Mouse (Mus musculus) neural tube, embryonic 11.5 days (tissue): ENCODE measurements around the gene Wsb2. TPM values are rescaled to one million over a fixed set of nuclear protein-coding genes. Genes with fewer than 3 reads are reported as not detected.
"Not testable (repeated sequence)": the region's sequence is repeated elsewhere in the genome, so short reads cannot be mapped to it uniquely, and the experiment has no call there.

ENCODE experiments used
- ATAC-seq: fragments of 200-750 bp; cut with Nextera tagmentation; 2 replicates; pipeline ENCODE4 v1.8.0; 2017; ENCODE audit warnings: moderate number of reproducible peaks, mild to moderate bottlenecking, moderate TSS enrichment, moderate library complexity; ENCODE audit not compliant: insufficient read depth, low FRiP score, low TSS enrichment
- DNase-seq: peaks from one replicate; pipeline ENCODE4 v3.0.0-alpha.2; 2015; ENCODE audit warnings: low spot score
- H3K27ac ChIP-seq: fragments of 300-500 bp; sonication (generic); 2 replicates; pipeline ENCODE4 v1.5.1; 2014; ENCODE audit warnings: low read depth, mild to moderate bottlenecking, low read length
- H3K27me3 ChIP-seq: fragments of 300-500 bp; sonication (generic); 2 replicates; pipeline ENCODE4 v1.6.1; 2014; ENCODE audit warnings: mild to moderate bottlenecking, low read length, mixed read lengths; ENCODE audit not compliant: control insufficient read depth, insufficient read depth
- H3K36me3 ChIP-seq: fragments of 300-500 bp; sonication (generic); 2 replicates; pipeline ENCODE4 v1.6.1; 2014; ENCODE audit warnings: mild to moderate bottlenecking, low read length, moderate library complexity, mixed read lengths; ENCODE audit not compliant: control insufficient read depth, insufficient read depth
- H3K4me1 ChIP-seq: fragments of 300-500 bp; sonication (generic); 2 replicates; pipeline ENCODE4 v1.6.1; 2014; ENCODE audit warnings: low read length, mixed read lengths; ENCODE audit not compliant: control insufficient read depth, insufficient read depth
- H3K4me2 ChIP-seq: fragments of 300-500 bp; sonication (generic); 2 replicates; pipeline ENCODE4 v1.6.1; 2014; ENCODE audit warnings: low read depth, mild to moderate bottlenecking, moderate library complexity
- H3K4me3 ChIP-seq: fragments of 300-500 bp; sonication (generic); 2 replicates; pipeline ENCODE4 v1.5.1; 2014; ENCODE audit warnings: low read depth, low read length
- H3K9ac ChIP-seq: fragments of 300-500 bp; sonication (generic); 2 replicates; pipeline ENCODE4 v1.6.1; 2014; ENCODE audit warnings: mild to moderate bottlenecking, low read length
- H3K9me3 ChIP-seq: fragments of 300-500 bp; sonication (generic); 2 replicates; pipeline ENCODE4 v1.6.1; 2016; ENCODE audit warnings: low read length; ENCODE audit not compliant: control insufficient read depth
- WGBS: fragments of 180-500 bp; shearing (Covaris S2); extraction: QIAGEN DNeasy Blood & Tissue Kit; methylation state at CpG from one replicate; pipeline ENCODE4 v1.1.7; 2014; 5-methylcytosine and 5-hydroxymethylcytosine counted together
- polyA plus RNA-seq: library from polyadenylated mRNA; unstranded; fragments of >200 nt; fragmentation: Nextera tagmentation; extraction: Ambion mirVana; gene quantifications from 2 replicates; pipeline ENCODE4 v1.2.1, GENCODE M21; 2014

Gene Wsb2
- polyA plus RNA-seq, 1 experiment from 2014 or later, result 99.2 TPM

DNA sequence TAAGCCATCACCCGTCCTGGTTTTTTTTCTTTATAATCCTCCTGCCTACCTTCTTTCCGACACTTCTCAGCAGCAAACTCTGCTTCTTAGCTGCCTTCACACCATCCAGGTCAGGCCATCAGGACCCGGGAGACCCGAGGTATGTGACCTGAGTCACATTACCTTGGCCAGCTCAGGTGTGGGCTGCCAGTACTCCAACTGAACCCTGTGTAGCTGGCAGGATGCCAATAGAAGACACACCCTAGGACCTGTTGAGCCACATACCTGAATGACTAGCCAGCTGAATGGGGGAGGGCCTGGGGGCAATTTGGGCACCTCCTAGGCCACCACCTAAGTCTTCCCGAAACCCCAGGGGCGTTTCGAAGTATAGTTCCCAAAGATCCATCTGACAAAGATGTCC is 26.6 kb upstream of the Wsb2 start:
- Histone ChIP-seq H3K9me3 (no peaks in the 10 kb centered on the region), H3K4me1 (no peaks in the 10 kb centered on the region), H3K36me3 (no peaks in the 10 kb centered on the region), H3K4me2 (no peak overlapping the region), H3K27me3 (no peaks in the 10 kb centered on the region), H3K9ac (no peak overlapping the region), H3K4me3 (no peak overlapping the region), H3K27ac (no peak overlapping the region)
- WGBS, result 86% methylated on average over 7 of the region's 7 CpGs
- DNase-seq, result no peak
- ATAC-seq, result no peak

GRCm38 (mm10) chr5:117337999-117338398 is 19.1 kb upstream of the Wsb2 start:
- Histone ChIP-seq H3K4me2 (no peak overlapping the region), H3K27ac (no peak overlapping the region), H3K9ac (no peak overlapping the region), H3K27me3 (no peaks in the 10 kb centered on the region), H3K9me3 (no peaks in the 10 kb centered on the region), H3K4me1 (no peaks in the 10 kb centered on the region), H3K36me3 (no peaks in the 10 kb centered on the region), H3K4me3 (no peak overlapping the region)
- no peak for ATAC-seq
- 90% methylated on average over 10 of the region's 10 CpGs for WGBS
- no peak for DNase-seq

DNA sequence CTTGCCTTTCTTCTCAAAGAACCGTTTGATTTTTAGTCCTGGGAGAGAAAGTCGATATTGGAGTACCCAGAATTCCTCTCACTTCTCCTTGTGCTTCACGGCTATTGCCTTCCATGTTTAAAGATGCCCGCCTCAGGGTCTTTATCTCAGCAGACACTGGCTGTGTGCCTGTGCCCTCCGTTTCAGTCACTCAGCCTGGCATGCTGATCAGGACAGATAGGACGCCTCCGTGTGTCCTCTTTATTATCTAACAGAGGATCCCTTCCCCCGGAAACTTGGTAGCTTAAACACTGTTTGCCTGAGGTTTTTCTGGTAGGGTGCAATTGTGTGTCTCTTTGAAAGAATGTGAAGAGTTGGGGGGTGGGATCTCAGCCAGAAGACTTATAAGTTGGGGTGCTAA is 18.6 kb upstream of the Wsb2 start:
- Histone ChIP-seq H3K4me3 (no peak overlapping the region), H3K4me1 (no peaks in the 10 kb centered on the region), H3K9me3 (no peaks in the 10 kb centered on the region), H3K9ac (no peak overlapping the region), H3K36me3 (no peaks in the 10 kb centered on the region), H3K27ac (no peak overlapping the region), H3K4me2 (no peak overlapping the region), H3K27me3 (no peaks in the 10 kb centered on the region)
- no peak for ATAC-seq
- DNase-seq, result no peak
- 85% methylated on average over 8 of the region's 8 CpGs for WGBS

DNA sequence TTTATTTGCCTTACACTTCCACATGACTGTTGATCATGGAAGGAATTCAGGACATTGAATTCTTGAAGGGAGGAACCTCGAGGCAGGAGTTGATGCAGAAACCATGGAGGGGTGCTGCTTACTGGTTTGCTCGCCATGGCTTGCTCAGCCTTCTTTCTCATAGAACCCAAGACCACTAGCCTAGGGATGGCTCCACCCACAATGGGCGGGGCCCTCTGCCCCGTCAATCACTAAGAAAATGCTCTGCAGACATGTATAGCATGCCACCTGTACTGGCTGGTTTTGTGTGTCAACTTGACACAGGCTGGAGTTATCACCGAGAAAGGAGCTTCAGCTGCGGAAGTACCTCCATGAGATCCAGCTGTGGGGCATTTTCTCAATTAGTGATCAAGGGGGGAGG is 17.0 kb upstream of the Wsb2 start:
- whole genome bisulfite sequencing, result 85% methylated on average over 6 of the region's 6 CpGs
- H3K9me3 ChIP-seq, result no peaks in the 10 kb centered on the region
- no peak overlapping the region for H3K4me2 ChIP-seq
- no peak for DNase-seq
- no peaks in the 10 kb centered on the region for H3K4me1 ChIP-seq
- no peak overlapping the region for H3K4me3 ChIP-seq
- no peak overlapping the region for H3K27ac ChIP-seq
- no peak overlapping the region for H3K9ac ChIP-seq
- ATAC-seq, result no peak
- no peaks in the 10 kb centered on the region for H3K36me3 ChIP-seq
- H3K27me3 ChIP-seq, result no peaks in the 10 kb centered on the region

DNA sequence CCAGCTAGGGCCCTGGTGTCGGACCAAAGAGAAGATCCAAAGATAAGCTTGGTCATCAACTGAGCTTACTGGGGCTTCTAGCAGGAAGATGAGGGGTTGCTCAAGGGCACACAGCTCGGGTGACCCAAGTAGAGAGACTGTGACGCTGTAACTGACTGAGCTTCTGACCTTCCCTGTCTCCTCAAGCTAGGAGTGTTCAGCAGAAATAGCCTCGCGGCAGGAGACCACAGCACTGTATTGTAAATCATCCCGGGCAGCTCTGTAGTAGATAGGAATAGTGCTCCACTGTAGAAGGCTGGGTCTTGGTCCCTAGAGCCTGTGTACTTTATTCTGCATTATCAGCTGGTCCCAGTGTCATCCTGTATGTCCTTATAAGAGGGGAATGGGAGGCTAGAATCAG is 15.2 kb upstream of the Wsb2 start:
- WGBS, result 86% methylated on average over 6 of the region's 6 CpGs
- ATAC-seq, result no peak

DNA sequence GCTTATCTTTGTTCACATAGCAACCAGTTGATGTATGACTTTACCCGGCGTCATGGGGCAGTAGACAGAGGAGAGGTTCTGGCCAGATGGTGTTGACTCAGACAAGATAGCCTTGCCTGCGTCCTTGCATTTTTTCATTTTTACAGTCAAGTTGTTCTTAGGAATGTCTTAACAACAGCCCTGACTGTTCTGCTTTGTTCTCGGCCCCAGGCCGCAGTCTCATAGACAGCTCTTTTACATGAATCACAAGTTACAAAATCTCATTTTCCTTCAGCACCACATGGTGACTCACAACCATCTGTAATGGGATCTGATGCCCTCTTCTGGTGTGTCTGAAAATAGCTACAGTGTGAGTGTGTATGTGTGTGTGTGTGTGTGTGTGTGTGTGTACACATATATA is 12.6 kb upstream of the Wsb2 start:
- H3K4me3 ChIP-seq, H3K4me2 ChIP-seq, H3K4me1 ChIP-seq, ATAC-seq, H3K36me3 ChIP-seq, H3K27ac ChIP-seq, H3K9me3 ChIP-seq, H3K9ac ChIP-seq, DNase-seq, H3K27me3 ChIP-seq: not testable (repeated sequence)
- WGBS, result 84% methylated on average over 5 of the region's 5 CpGs

More for the DNA sequence above, 15.2 kb upstream of the Wsb2 start:
- no peaks in the 10 kb centered on the region for H3K4me1 ChIP-seq
- H3K9ac ChIP-seq, result no peak overlapping the region
- no peak overlapping the region for H3K4me2 ChIP-seq
- H3K27ac ChIP-seq, result no peak overlapping the region
- no peak for DNase-seq
- no peak overlapping the region for H3K4me3 ChIP-seq
- H3K27me3 ChIP-seq, result no peaks in the 10 kb centered on the region
- H3K36me3 ChIP-seq, result no peaks in the 10 kb centered on the region
- H3K9me3 ChIP-seq, result no peaks in the 10 kb centered on the region

- no peaks in the 10 kb centered on the region for H3K27me3 ChIP-seq
- ATAC-seq (no peak), DNase-seq (no peak)
- H3K4me2 ChIP-seq, result no peak overlapping the region
- H3K4me3 ChIP-seq, result no peak overlapping the region
- H3K27ac ChIP-seq, result no peak overlapping the region
- H3K9ac ChIP-seq, result no peak overlapping the region
- no peaks in the 10 kb centered on the region for H3K4me1 ChIP-seq
- H3K9me3 ChIP-seq, result peaks cover 3% of the 10 kb centered on the region; the same call in 1 of the 2 replicates
- no peaks in the 10 kb centered on the region for H3K36me3 ChIP-seq
- WGBS, result 81% methylated on average over 5 of the region's 5 CpGs
Observed at GRCm38 (mm10) chr5:117345432-117345976, 11.6 kb upstream of the Wsb2 start.

DNA sequence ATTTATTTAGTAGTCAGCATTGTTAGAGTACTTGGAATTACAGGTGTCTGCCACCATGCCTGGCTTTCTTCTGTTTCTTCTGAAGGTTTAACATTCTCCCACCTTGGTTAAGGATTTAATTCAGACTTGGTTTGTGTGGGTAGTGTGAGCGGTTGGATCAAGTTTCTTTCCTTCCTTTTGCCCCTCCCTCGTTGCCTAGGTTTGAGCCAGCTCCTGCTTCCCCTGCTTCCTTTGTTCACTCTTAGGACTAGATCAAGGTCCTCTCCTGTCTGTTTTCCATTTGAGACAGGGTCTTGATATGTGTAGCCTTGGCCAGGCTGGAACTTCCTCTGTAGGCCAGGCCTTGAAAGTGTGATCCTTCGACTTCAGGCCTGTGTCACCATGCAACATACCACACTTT is 10.8 kb upstream of the Wsb2 start:
- Histone ChIP-seq H3K9ac (no peak overlapping the region), H3K4me2 (no peak overlapping the region), H3K4me1 (no peaks in the 10 kb centered on the region), H3K27me3 (no peaks in the 10 kb centered on the region), H3K27ac (no peak overlapping the region), H3K9me3 (peaks cover 3% of the 10 kb centered on the region; the same call in 1 of the 2 replicates), H3K36me3 (no peaks in the 10 kb centered on the region), H3K4me3 (no peak overlapping the region)
- no peak for DNase-seq
- WGBS, result 65% methylated on average over 3 of the region's 3 CpGs
- no peak for ATAC-seq

- Histone ChIP-seq H3K4me1 (no peaks in the 10 kb centered on the region), H3K4me2 (no peak overlapping the region), H3K36me3 (no peaks in the 10 kb centered on the region), H3K9me3 (peaks cover 3% of the 10 kb centered on the region; the same call in 1 of the 2 replicates), H3K9ac (no peak overlapping the region), H3K27me3 (no peaks in the 10 kb centered on the region), H3K27ac (no peak overlapping the region), H3K4me3 (no peak overlapping the region)
- 92% methylated on average over 5 of the region's 5 CpGs for WGBS
- ATAC-seq (no peak), DNase-seq (no peak)
Observed at GRCm38 (mm10) chr5:117347011-117347410, 10.1 kb upstream of the Wsb2 start.
